Mouse (Mus musculus) midbrain, embryonic 10.5 days (tissue): ENCODE data around the gene Arf4. TPM values are rescaled to one million over a fixed set of nuclear protein-coding genes. Genes with fewer than 3 reads are reported as not detected.

Experiments
- microRNA-seq: library from miRNA; unstranded; fragments of <30 nt; microRNA quantifications from one replicate; pipeline ENCODE4, GENCODE M21; 2017
- polyA plus RNA-seq: library from polyadenylated mRNA; unstranded; fragments of >200 nt; fragmentation: Nextera tagmentation; extraction: Ambion mirVana; gene quantifications from 2 replicates; pipeline ENCODE4 v1.2.1, GENCODE M21; 2016

Gene Arf4
- polyA plus RNA-seq, 1 experiment from 2014 or later = 517 TPM

Small RNA genes lying within 50 kb of the gene (microRNA-seq; reads per million reads assigned to microRNA genes)
- 2.4 reads per million for gene Mir7672

Other genes with a start within 250 kb of the Arf4 start
- gene Slmap, start 103.1 kb upstream of the Arf4 start, polyA plus RNA-seq = 13.8 and 14.3 TPM in 2 replicates
- 28.9 and 30.3 TPM in 2 replicates for gene Dennd6a, start 64.2 kb upstream of the Arf4 start, polyA plus RNA-seq
- gene Pde12, start 31.8 kb downstream of the Arf4 start, polyA plus RNA-seq = 11.2 and 11.8 TPM in 2 replicates
- 0.06 TPM in 1 of 2 replicates, not detected in the other for gene Dnah12, start 55.2 kb downstream of the Arf4 start, polyA plus RNA-seq